ENCODE assay signal across 12 mouse cellular contexts in genomic region chr6:99615272-99615751, GRCm38 (mm10). TPM values are rescaled to one million over a fixed set of nuclear protein-coding genes. Genes with fewer than 3 reads are reported as not detected.
DNase-seq lines count a peak whose midpoint lies in the region; ATAC-seq lines count a peak whose summit lies in the region.
"Had no signal": no experiment of that assay in that cellular context is flagged by ENCODE, and none has a peak within 500 bp of the region (broad histone marks: within the 10 kb centered on the region; RNA-seq: fewer than 3 reads in every experiment).

No protein-coding gene starts in this region.

- no peak overlapping the region for H3K4me3 ChIP-seq in embryonic facial prominence, embryonic 11.5 days (ENCODE audit: low read depth, low read length)
- no peak overlapping the region for H3K4me3 ChIP-seq in neural tube, embryonic 13.5 days
- H3K4me3 ChIP-seq: embryonic facial prominence, embryonic 12.5 days; hindbrain, embryonic 15.5 days; myocyte had no signal

- no peak overlapping the region for H3K27ac ChIP-seq in embryonic facial prominence, embryonic 11.5 days (replicated peaks; ENCODE audit: low read depth, low read length)
- no peak overlapping the region for H3K27ac ChIP-seq in neural tube, embryonic 13.5 days (replicated peaks)
- H3K27ac ChIP-seq: embryonic facial prominence, embryonic 12.5 days; hindbrain, embryonic 15.5 days had no signal

- DNase-seq in lung, postnatal 10 days = peak; percentile 49
- DNase-seq in lung, postnatal 25 days (ENCODE audit: low spot score) = no peak
- DNase-seq in embryonic facial prominence, embryonic 11.5 days (ENCODE audit: low spot score) = peak; percentile 44
- peak; percentile 46 for DNase-seq in kidney, postnatal 10 days
- no peak for DNase-seq in spleen, postnatal 10 days (ENCODE audit: low spot score in 2 of 2)
- no peak for DNase-seq in layer of hippocampus, adult 18-20 months (ENCODE audit: low spot score in 2 of 2)
- DNase-seq: left cerebral cortex, postnatal 4 days had no signal

- no peaks in the 10 kb centered on the region for H3K36me3 ChIP-seq in embryonic facial prominence, embryonic 11.5 days (replicated peaks; ENCODE audit: control insufficient read depth, insufficient read depth, low read depth, low read length)
- no peaks in the 10 kb centered on the region for H3K36me3 ChIP-seq in neural tube, embryonic 13.5 days
- H3K36me3 ChIP-seq: embryonic facial prominence, embryonic 12.5 days; hindbrain, embryonic 15.5 days had no signal

- WGBS in embryonic facial prominence, embryonic 11.5 days = 14% methylated on average over 10 of the region's 10 CpGs
- WGBS in neural tube, embryonic 13.5 days = 9% methylated on average over 10 of the region's 10 CpGs

- H3K4me1 ChIP-seq in embryonic facial prominence, embryonic 11.5 days (ENCODE audit: control insufficient read depth, insufficient read depth, low read length) = peaks cover 8% of the 10 kb centered on the region
- H3K4me1 ChIP-seq in neural tube, embryonic 13.5 days (replicated peaks) = peaks cover 29% of the 10 kb centered on the region

- no peak overlapping the region for H3K4me2 ChIP-seq in embryonic facial prominence, embryonic 11.5 days (ENCODE audit: low read depth, low read length)
- H3K4me2 ChIP-seq in neural tube, embryonic 13.5 days = peak overlapping the region; percentile 8; the same call in 1 of the 2 replicates
- H3K4me2 ChIP-seq: embryonic facial prominence, embryonic 12.5 days; hindbrain, embryonic 15.5 days had no signal

- no peak for ATAC-seq in embryonic facial prominence, embryonic 11.5 days (replicated peaks; ENCODE audit: insufficient number of reproducible peaks, low FRiP score, low TSS enrichment, low read depth)
- ATAC-seq in neural tube, embryonic 13.5 days (ENCODE audit: low read depth) = no peak
- ATAC-seq: Patski had no signal

- no peak overlapping the region for H3K9ac ChIP-seq in embryonic facial prominence, embryonic 11.5 days (replicated peaks; ENCODE audit: low read length)
- H3K9ac ChIP-seq in neural tube, embryonic 13.5 days = no peak overlapping the region
- H3K9ac ChIP-seq: embryonic facial prominence, embryonic 12.5 days; hindbrain, embryonic 15.5 days had no signal

- no peaks in the 10 kb centered on the region for H3K27me3 ChIP-seq in embryonic facial prominence, embryonic 11.5 days (ENCODE audit: control insufficient read depth, insufficient read depth, low read length)
- peaks cover 5% of the 10 kb centered on the region for H3K27me3 ChIP-seq in neural tube, embryonic 13.5 days
- H3K27me3 ChIP-seq: embryonic facial prominence, embryonic 12.5 days; Patski had no signal

- H3K9me3 ChIP-seq in embryonic facial prominence, embryonic 11.5 days (replicated peaks; ENCODE audit: control insufficient read depth, low read length) = no peaks in the 10 kb centered on the region
- no peaks in the 10 kb centered on the region for H3K9me3 ChIP-seq in neural tube, embryonic 13.5 days
- H3K9me3 ChIP-seq: embryonic facial prominence, embryonic 12.5 days; hindbrain, embryonic 15.5 days had no signal

RNA-seq across cellular contexts. Expression of gene Eif4e3, which starts 51.3 kb away (rescaled TPM):
- 16.8 and 19.3 TPM in 2 replicates for polyA plus RNA-seq in embryonic facial prominence, embryonic 11.5 days (2014; fragmentation: Nextera tagmentation; extraction: Ambion mirVana)
- 9.1 and 9.3 TPM in 2 replicates for polyA plus RNA-seq in neural tube, embryonic 13.5 days (2015; fragmentation: Nextera tagmentation; extraction: Ambion mirVana)
- total RNA-seq in layer of hippocampus, adult 18-20 months (2021) = 10 to 100 TPM; 21.6 to 25.2 TPM

RNA-seq across cellular contexts. Expression of gene Gm20696, which starts 51.3 kb away (rescaled TPM):
- polyA plus RNA-seq in embryonic facial prominence, embryonic 11.5 days (2014; fragmentation: Nextera tagmentation; extraction: Ambion mirVana) = 2.5 and 3.0 TPM in 2 replicates
- polyA plus RNA-seq in neural tube, embryonic 13.5 days (2015; fragmentation: Nextera tagmentation; extraction: Ambion mirVana) = 2.7 and 3.0 TPM in 2 replicates
- 1 to 10 TPM; 5.7 to 7.4 TPM for total RNA-seq in layer of hippocampus, adult 18-20 months (2021)

Comparison
In these comparisons a context has a peak if more than half of its experiments do, and no peak if none do; other contexts are left out.
1. DNase-seq: peak in lung, postnatal 10 days (single experiment), embryonic facial prominence, embryonic 11.5 days (single experiment) and kidney, postnatal 10 days (single experiment); none in lung, postnatal 25 days (single experiment), spleen, postnatal 10 days (0 of 2) and layer of hippocampus, adult 18-20 months (0 of 2).